Mouse (Mus musculus) liver, embryonic 12.5 days (tissue): ENCODE measurements around the gene Tnfrsf1b. TPM values are rescaled to one million over a fixed set of nuclear protein-coding genes. Genes with fewer than 3 reads are reported as not detected.

ENCODE experiments used
- ATAC-seq: fragments of 200-750 bp; cut with Nextera tagmentation; 2 replicates; pipeline ENCODE4 v1.8.0; 2017; ENCODE audit warnings: moderate number of reproducible peaks, mild to moderate bottlenecking, moderate library complexity
- H3K27ac ChIP-seq: fragments of 300-500 bp; sonication (generic); 2 replicates; pipeline ENCODE4 v1.5.1; 2016; ENCODE audit warnings: mild to moderate bottlenecking
- H3K27me3 ChIP-seq: fragments of 300-500 bp; sonication (generic); replicated peaks from 2 replicates; pipeline ENCODE4 v1.6.1; 2016; ENCODE audit warnings: mild to moderate bottlenecking, moderate library complexity
- H3K36me3 ChIP-seq: fragments of 300-500 bp; sonication (generic); 2 replicates; pipeline ENCODE4 v1.6.1; 2016; ENCODE audit warnings: mild to moderate bottlenecking, moderate library complexity
- H3K4me1 ChIP-seq: fragments of 300-500 bp; sonication (generic); 2 replicates; pipeline ENCODE4 v1.6.1; 2016
- H3K4me2 ChIP-seq: fragments of 300-500 bp; sonication (generic); 2 replicates; pipeline ENCODE4 v1.6.1; 2016; ENCODE audit warnings: mild to moderate bottlenecking, moderate library complexity
- H3K4me3 ChIP-seq: fragments of 300-500 bp; sonication (generic); 2 replicates; pipeline ENCODE4 v1.5.1; 2016; ENCODE audit warnings: mild to moderate bottlenecking, moderate library complexity
- H3K9ac ChIP-seq: fragments of 300-500 bp; sonication (generic); 2 replicates; pipeline ENCODE4 v1.6.1; 2016; ENCODE audit warnings: mild to moderate bottlenecking, moderate library complexity
- H3K9me3 ChIP-seq: fragments of 300-500 bp; sonication (generic); replicated peaks from 2 replicates; pipeline ENCODE4 v1.6.1; 2016; ENCODE audit warnings: mild to moderate bottlenecking, moderate library complexity
- WGBS: fragments of 180-500 bp; shearing (Covaris S2); methylation state at CpG from one replicate; pipeline ENCODE4 v1.1.7; 2016; ENCODE audit not compliant: insufficient replicate concordance; 5-methylcytosine and 5-hydroxymethylcytosine counted together
- polyA plus RNA-seq: library from polyadenylated mRNA; unstranded; fragments of >200 nt; fragmentation: Nextera tagmentation; extraction: Ambion mirVana; gene quantifications from 2 replicates; pipeline ENCODE4 v1.2.1, GENCODE M21; 2016

Gene Tnfrsf1b
- polyA plus RNA-seq, 1 experiment from 2014 or later, result 4.9 TPM

- H3K9ac ChIP-seq, result no peak overlapping the region
- H3K4me3 ChIP-seq, result no peak overlapping the region
- no peaks in the 10 kb centered on the region for H3K9me3 ChIP-seq
- no peak overlapping the region for H3K4me2 ChIP-seq
- no peak overlapping the region for H3K27ac ChIP-seq
- no peaks in the 10 kb centered on the region for H3K4me1 ChIP-seq
- no peaks in the 10 kb centered on the region for H3K36me3 ChIP-seq
- peaks cover 37% of the 10 kb centered on the region for H3K27me3 ChIP-seq
- 87% methylated on average over 4 of the region's 4 CpGs for WGBS
- no peak for ATAC-seq
Measured at GRCm38 (mm10) chr4:145251546-145251945, 4.9 kb upstream of the Tnfrsf1b start.

GRCm38 (mm10) chr4:145250002-145250401, 3.3 kb upstream of the Tnfrsf1b start:
- H3K9me3 ChIP-seq, result no peaks in the 10 kb centered on the region
- H3K4me2 ChIP-seq, result no peak overlapping the region
- 0 out of 2 replicates have a peak, but pooled peaks cover 2% of the 10 kb centered on the region for H3K4me1 ChIP-seq
- H3K36me3 ChIP-seq, result no peaks in the 10 kb centered on the region
- H3K27ac ChIP-seq, result no peak overlapping the region
- ATAC-seq, result no peak
- no peak overlapping the region for H3K4me3 ChIP-seq
- 42% methylated on average over 4 of the region's 4 CpGs for WGBS
- H3K9ac ChIP-seq, result no peak overlapping the region
- H3K27me3 ChIP-seq, result peaks cover 52% of the 10 kb centered on the region

- Histone ChIP-seq H3K4me2 (no peak overlapping the region), H3K27me3 (peaks cover 57% of the 10 kb centered on the region), H3K9me3 (no peaks in the 10 kb centered on the region), H3K36me3 (no peaks in the 10 kb centered on the region), H3K27ac (no peak overlapping the region), H3K9ac (no peak overlapping the region), H3K4me3 (no peak overlapping the region), H3K4me1 (peaks cover 8% of the 10 kb centered on the region; the same call in 1 of the 2 replicates)
- no peak for ATAC-seq
- WGBS, result 51% methylated on average over 2 of the region's 2 CpGs
Measured at GRCm38 (mm10) chr4:145247556-145247955, 886 bp upstream of the Tnfrsf1b start.

- peaks cover 57% of the 10 kb centered on the region for H3K27me3 ChIP-seq
- H3K4me3 ChIP-seq, result peak overlapping the region; percentile 56
- WGBS, result 72% methylated on average over 3 of the region's 3 CpGs
- H3K9me3 ChIP-seq, result no peaks in the 10 kb centered on the region
- no peak overlapping the region for H3K27ac ChIP-seq
- peak overlapping the region; percentile 75 for H3K4me2 ChIP-seq
- H3K9ac ChIP-seq, result no peak overlapping the region
- H3K36me3 ChIP-seq, result no peaks in the 10 kb centered on the region
- H3K4me1 ChIP-seq, result peaks cover 8% of the 10 kb centered on the region; the same call in 1 of the 2 replicates
- ATAC-seq, result no peak
Measured at GRCm38 (mm10) chr4:145245581-145245980, 1.1 kb downstream of the Tnfrsf1b start.

- Histone ChIP-seq H3K9me3 (no peaks in the 10 kb centered on the region), H3K4me2 (no peak overlapping the region), H3K4me3 (no peak overlapping the region), H3K4me1 (peaks cover 12% of the 10 kb centered on the region; the same call in 1 of the 2 replicates), H3K27ac (no peak overlapping the region), H3K36me3 (no peaks in the 10 kb centered on the region), H3K27me3 (peaks cover 52% of the 10 kb centered on the region), H3K9ac (no peak overlapping the region)
- 71% methylated on average over 2 of the region's 2 CpGs for WGBS
- no peak for ATAC-seq
Measured at GRCm38 (mm10) chr4:145244676-145245075, 2.0 kb downstream of the Tnfrsf1b start.

- H3K27me3 ChIP-seq, result peaks cover 39% of the 10 kb centered on the region
- H3K9ac ChIP-seq, result no peak overlapping the region
- H3K4me3 ChIP-seq, result no peak overlapping the region
- H3K4me1 ChIP-seq, result peaks cover 12% of the 10 kb centered on the region; the same call in 1 of the 2 replicates
- H3K4me2 ChIP-seq, result no peak overlapping the region
- no peak overlapping the region for H3K27ac ChIP-seq
- H3K36me3 ChIP-seq, result no peaks in the 10 kb centered on the region
- ATAC-seq, result no peak
- 9% methylated on average over 1 of the region's 1 CpGs for WGBS
- no peaks in the 10 kb centered on the region for H3K9me3 ChIP-seq
Measured at GRCm38 (mm10) chr4:145242719-145243350, 3.8 kb downstream of the Tnfrsf1b start.

GRCm38 (mm10) chr4:145240723-145241231, 5.9 kb downstream of the Tnfrsf1b start:
- Histone ChIP-seq H3K4me2 (no peak overlapping the region), H3K9ac (no peak overlapping the region), H3K4me1 (peaks cover 11% of the 10 kb centered on the region; the same call in 1 of the 2 replicates), H3K27ac (no peak overlapping the region), H3K4me3 (no peak overlapping the region), H3K9me3 (no peaks in the 10 kb centered on the region), H3K36me3 (no peaks in the 10 kb centered on the region), H3K27me3 (peaks cover 18% of the 10 kb centered on the region)
- ATAC-seq, result peak; percentile 51
- 32% methylated on average over 4 of the region's 4 CpGs for WGBS

GRCm38 (mm10) chr4:145239049-145239830, 7.4 kb downstream of the Tnfrsf1b start:
- no peak overlapping the region for H3K9ac ChIP-seq
- no peaks in the 10 kb centered on the region for H3K36me3 ChIP-seq
- peak overlapping the region; percentile 8; the same call in 1 of the 2 replicates for H3K27ac ChIP-seq
- no peaks in the 10 kb centered on the region for H3K9me3 ChIP-seq
- peaks cover 9% of the 10 kb centered on the region; the same call in 1 of the 2 replicates for H3K4me1 ChIP-seq
- no peak for ATAC-seq
- H3K27me3 ChIP-seq, result 0 out of 2 replicates have a peak, but pooled peaks cover 3% of the 10 kb centered on the region
- no peak overlapping the region for H3K4me3 ChIP-seq
- H3K4me2 ChIP-seq, result no peak overlapping the region
- WGBS, result 58% methylated on average over 4 of the region's 4 CpGs

GRCm38 (mm10) chr4:145236027-145236426, 10.6 kb downstream of the Tnfrsf1b start:
- H3K27ac ChIP-seq, result no peak overlapping the region
- 0 out of 2 replicates have a peak, but pooled peaks cover 9% of the 10 kb centered on the region for H3K4me1 ChIP-seq
- H3K36me3 ChIP-seq, result no peaks in the 10 kb centered on the region
- H3K27me3 ChIP-seq, result no peaks in the 10 kb centered on the region
- H3K4me3 ChIP-seq, result no peak overlapping the region
- no peak for ATAC-seq
- H3K4me2 ChIP-seq, result no peak overlapping the region
- no peaks in the 10 kb centered on the region for H3K9me3 ChIP-seq
- H3K9ac ChIP-seq, result no peak overlapping the region
- 78% methylated on average over 7 of the region's 7 CpGs for WGBS

GRCm38 (mm10) chr4:145233487-145234228, 13.0 kb downstream of the Tnfrsf1b start:
- Histone ChIP-seq H3K9ac (0 out of 2 replicates have a peak overlapping the region, but pooled peaks have one; percentile 6), H3K9me3 (no peaks in the 10 kb centered on the region), H3K4me2 (no peak overlapping the region), H3K27me3 (no peaks in the 10 kb centered on the region), H3K4me1 (0 out of 2 replicates have a peak, but pooled peaks cover 5% of the 10 kb centered on the region), H3K4me3 (no peak overlapping the region), H3K36me3 (no peaks in the 10 kb centered on the region), H3K27ac (peak overlapping the region; percentile 43; the same call in 1 of the 2 replicates)
- WGBS, result 34% methylated on average over 3 of the region's 3 CpGs
- no peak for ATAC-seq

- H3K9ac ChIP-seq, result no peak overlapping the region
- H3K27me3 ChIP-seq, result no peaks in the 10 kb centered on the region
- H3K4me2 ChIP-seq, result no peak overlapping the region
- WGBS, result 78% methylated on average over 5 of the region's 5 CpGs
- 0 out of 2 replicates have a peak, but pooled peaks cover 5% of the 10 kb centered on the region for H3K4me1 ChIP-seq
- H3K4me3 ChIP-seq, result no peak overlapping the region
- no peak overlapping the region for H3K27ac ChIP-seq
- H3K9me3 ChIP-seq, result no peaks in the 10 kb centered on the region
- no peak for ATAC-seq
- H3K36me3 ChIP-seq, result no peaks in the 10 kb centered on the region
Measured at GRCm38 (mm10) chr4:145231732-145232131, 14.9 kb downstream of the Tnfrsf1b start.
